Mouse (Mus musculus) thymus, adult 2 months (tissue): ENCODE measurements around the gene Slc10a7.

Source experiments
- CTCF ChIP-seq: fragments of 200-500 bp; IDR thresholded peaks from 2 replicates; pipeline ENCODE4 v1.5.1; 2012; ENCODE audit warnings: mild to moderate bottlenecking, control low read depth, low read length, moderate library complexity, borderline replicate concordance; ENCODE audit not compliant: control insufficient read depth, poor library complexity, insufficient read depth; ENCODE audit errors: extremely low read depth
- POLR2A ChIP-seq: fragments of 200-500 bp; IDR thresholded peaks from 2 replicates; pipeline ENCODE4 v1.6.1; 2012; ENCODE audit warnings: mild to moderate bottlenecking, low read length, control low read depth, moderate library complexity; ENCODE audit not compliant: control insufficient read depth, poor library complexity, insufficient read depth; ENCODE audit errors: extremely low read depth

GRCm38 (mm10) chr8:78656700-78657370 lies 147.7 kb downstream of the Slc10a7 start:
- TF ChIP-seq POLR2A (no peak), CTCF (no peak)
